Mouse (Mus musculus) frontal cortex, postnatal 14 days (tissue): ENCODE data around the gene Olfr1261.

Experiments used
- DNase-seq, 2 experiments: peaks; one replicate each; pipeline ENCODE4 v3.0.0; 2022; ENCODE audit warnings: low spot score in 2 of 2

Gene Olfr1261

GRCm38 (mm10) chr2:89990921-89991320, at the start of gene Olfr1261:
TSS of gene Olfr1261 (plus strand) at chr2:89991221.
- DNase-seq: no peak

GRCm38 (mm10) chr2:89948564-89948963, 42.5 kb upstream of the Olfr1261 start, which contains the start of gene Olfr1259:
TSS of gene Olfr1259 (minus strand) at chr2:89948664.
- no peak for DNase-seq

GRCm38 (mm10) chr2:89974184-89974583, 16.8 kb upstream of the Olfr1261 start, which contains the start of gene Olfr1260:
TSS of gene Olfr1260 (plus strand) at chr2:89974340.
- DNase-seq: no peak

- DNase-seq: no peak
Observed at GRCm38 (mm10) chr2:89977709-89978108, 13.3 kb upstream of the Olfr1261 start.

GRCm38 (mm10) chr2:89999845-90000244, 8.8 kb downstream of the Olfr1261 start, which contains the start of gene Olfr1262:
TSS of gene Olfr1262 (plus strand) at chr2:90000145.
- DNase-seq: no peak

- DNase-seq: no peak
Observed at GRCm38 (mm10) chr2:90011831-90012230, 20.8 kb downstream of the Olfr1261 start, which contains the start of gene Olfr1263. TSS of gene Olfr1263 (plus strand) at chr2:90012131.

GRCm38 (mm10) chr2:90025477-90025876, 34.5 kb downstream of the Olfr1261 start, which contains the start of gene Olfr1264:
TSS of gene Olfr1264 (minus strand) at chr2:90025577.
- no peak for DNase-seq

- DNase-seq: no peak
Observed at GRCm38 (mm10) chr2:90035037-90035436, 44.0 kb downstream of the Olfr1261 start, which contains the start of gene Olfr1265. TSS of gene Olfr1265 (plus strand) at chr2:90035337.
